Mouse (Mus musculus) thymus, adult 2 months (tissue): ENCODE results near the gene Rps4x.

Source experiments
- CTCF ChIP-seq: fragments of 200-500 bp; IDR thresholded peaks from 2 replicates; pipeline ENCODE4 v1.5.1; 2012; ENCODE audit warnings: mild to moderate bottlenecking, control low read depth, low read length, moderate library complexity, borderline replicate concordance; ENCODE audit not compliant: control insufficient read depth, poor library complexity, insufficient read depth; ENCODE audit errors: extremely low read depth
- POLR2A ChIP-seq: fragments of 200-500 bp; IDR thresholded peaks from 2 replicates; pipeline ENCODE4 v1.6.1; 2012; ENCODE audit warnings: mild to moderate bottlenecking, low read length, control low read depth, moderate library complexity; ENCODE audit not compliant: control insufficient read depth, poor library complexity, insufficient read depth; ENCODE audit errors: extremely low read depth

DNA sequence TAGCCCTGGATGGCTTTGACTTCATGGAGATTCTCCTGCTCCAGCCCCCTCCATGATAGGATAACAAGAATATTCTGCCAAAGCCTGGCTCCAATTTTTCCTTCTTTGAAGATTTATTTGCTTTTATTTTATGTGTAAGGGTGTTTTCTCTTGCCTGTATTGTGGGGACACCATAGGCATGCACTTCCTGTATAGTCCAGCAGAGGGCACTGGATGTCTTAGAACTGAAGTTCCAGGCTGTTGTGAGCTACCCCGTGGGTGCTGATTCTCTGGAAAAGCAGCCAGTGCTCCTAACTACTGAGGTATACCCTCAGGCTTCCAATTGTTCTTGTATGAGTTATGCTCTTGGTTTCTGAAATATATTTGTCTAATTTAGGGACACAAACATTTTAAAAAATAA, 29.9 kb upstream of the Rps4x start:
- TF ChIP-seq CTCF (no peak), POLR2A (no peak)
